Mouse (Mus musculus) skeletal muscle tissue, adult 2 months (tissue): ENCODE data around the gene Slco3a1.

Experiments used
- DNase-seq: peaks from one replicate; pipeline ENCODE4 v3.0.0-alpha.2; 2012; ENCODE audit warnings: low read depth, low spot score

Slco3a1 gene

DNA sequence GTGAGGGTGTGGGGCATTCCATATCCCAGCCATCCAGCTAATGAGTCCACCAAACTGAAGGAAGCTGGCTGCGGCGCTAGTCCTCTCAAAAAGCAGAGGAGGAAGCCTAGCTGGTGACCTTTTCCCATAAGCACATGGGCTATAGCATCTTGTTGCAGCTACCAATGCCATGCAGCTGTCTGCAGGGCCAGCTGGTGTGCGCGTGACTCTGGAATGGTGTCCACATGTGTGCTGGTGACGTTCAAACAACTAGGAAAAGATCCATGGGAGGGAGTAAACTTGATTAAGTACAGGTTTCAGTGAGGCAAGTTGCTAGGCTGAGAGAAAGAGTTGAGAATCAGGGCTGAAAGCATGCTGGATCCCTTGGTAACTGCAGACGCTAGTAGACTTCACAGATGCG lies 201.3 kb downstream of the Slco3a1 start:
- no peak for DNase-seq

DNA sequence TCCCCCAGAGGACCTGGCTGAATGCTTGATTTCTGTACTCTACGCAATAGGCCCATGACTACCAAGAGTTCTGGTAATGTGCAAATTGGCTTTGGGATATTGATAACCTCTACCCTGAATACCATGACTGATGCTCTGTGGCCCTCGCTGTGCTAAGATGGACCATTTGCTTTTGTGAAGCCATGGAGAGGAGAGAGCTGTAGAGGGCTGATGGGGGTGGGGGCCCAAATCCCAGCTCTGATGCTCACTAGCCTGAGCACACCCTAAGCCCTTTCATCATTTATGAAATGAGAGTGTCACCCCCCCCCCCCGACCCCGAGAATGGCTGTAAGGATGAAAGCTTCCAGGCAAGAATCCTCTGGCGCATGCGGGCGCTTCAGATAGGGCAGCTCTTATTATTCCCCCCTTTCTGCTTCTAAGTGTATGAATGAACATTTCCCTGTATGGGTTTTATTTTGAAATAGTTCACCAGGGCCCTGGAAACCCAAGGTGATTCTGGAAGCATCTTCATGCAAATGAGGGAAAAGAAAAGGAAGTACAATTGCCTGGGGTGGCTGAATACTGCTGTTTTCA lies 206.2 kb downstream of the Slco3a1 start:
- DNase-seq = no peak

DNA sequence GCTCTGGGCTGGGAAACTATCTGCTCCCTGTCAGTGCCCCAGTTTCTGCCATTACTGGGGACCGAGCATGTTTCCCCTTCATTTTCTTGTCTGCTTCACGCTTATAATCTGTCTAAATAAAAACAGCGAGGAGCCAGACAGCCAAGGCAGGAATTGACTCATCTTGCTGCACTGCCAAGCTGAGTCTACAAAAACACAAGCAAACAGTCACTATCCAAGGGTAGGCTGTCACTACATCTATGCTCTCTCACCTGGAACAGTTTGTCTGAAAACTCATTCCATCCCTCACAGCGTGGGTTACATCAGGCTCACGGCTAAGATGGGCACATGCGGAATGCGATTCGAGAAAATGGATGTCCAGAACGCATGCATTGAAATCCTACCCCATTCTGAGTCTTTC lies 207.6 kb downstream of the Slco3a1 start:
- no peak for DNase-seq

DNA sequence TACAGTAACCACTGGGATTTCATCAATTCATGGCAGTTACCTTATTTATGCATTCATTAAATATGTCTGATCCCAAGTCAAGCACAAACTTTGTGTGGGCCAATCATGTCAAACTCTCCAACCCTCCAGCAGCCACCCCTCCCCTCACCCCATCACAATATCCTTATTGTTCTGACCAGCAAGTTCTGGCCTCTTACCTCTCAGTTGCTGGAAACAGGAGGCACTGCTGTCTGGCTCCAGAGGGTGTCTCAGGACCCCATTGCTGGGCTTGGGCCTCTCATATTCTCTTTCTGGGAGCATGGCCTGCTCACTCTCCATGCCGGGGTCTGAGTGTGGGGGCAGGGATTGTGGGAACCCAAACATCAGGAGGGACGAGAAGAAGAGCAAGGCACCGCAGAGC lies 208.1 kb downstream of the Slco3a1 start:
- DNase-seq = no peak

DNA sequence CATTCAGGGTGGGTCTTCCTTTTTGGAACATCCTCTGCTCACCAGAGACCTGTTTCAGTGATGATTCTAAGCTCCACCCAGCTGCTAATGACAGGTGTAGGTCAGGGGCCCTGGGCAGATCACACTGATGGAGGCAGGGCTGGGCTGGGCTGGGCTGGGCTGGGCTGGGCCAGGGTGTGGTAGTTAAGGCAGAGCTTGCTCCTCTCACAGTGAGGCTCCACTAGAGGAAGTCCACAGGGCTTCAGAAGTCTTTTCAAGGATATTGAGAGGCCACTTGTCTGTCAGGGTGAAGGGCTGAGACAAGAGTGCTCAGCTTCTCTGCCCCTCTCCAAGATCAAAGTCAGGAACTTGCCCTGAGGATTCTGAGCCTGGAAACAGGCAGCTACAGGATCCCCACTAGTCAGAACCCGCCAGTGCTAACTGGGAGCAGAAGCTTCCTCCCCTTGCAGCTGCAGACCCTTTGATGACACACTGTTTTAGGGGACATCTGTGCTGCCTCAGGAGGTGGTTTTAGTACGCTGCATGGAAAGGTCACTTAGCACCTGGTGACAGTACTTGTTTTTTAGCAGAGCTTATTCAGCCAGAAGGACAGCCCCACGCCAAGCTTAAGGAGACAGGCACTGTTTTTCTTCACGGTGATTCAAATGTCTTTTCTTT lies 213.3 kb downstream of the Slco3a1 start:
- DNase-seq = no peak

DNA sequence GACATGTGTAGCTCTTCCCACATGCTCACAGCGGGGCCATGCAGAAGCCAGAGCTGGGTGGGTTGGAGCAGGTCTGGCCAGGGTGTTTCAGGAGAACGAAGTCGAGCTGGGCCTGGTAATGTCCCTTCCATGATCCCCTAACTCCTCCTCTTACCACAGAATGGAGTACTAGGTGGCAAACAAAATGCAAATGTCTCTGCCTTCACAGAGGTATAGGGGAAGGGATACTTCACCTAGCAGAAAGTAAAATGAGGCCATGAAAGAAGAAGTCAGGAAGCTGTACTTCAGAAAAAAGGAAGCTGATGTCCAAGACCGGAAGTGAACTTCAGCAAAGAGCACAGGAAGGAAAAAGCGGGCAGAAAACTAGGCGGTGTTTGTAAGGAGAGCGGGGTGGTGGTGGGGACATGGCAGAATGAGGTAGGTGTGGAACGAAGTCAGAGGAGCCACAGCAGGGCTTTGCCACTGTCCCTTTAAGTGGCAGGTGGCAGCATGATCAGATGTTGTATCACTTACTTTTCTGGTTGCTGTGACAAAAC lies 214.1 kb downstream of the Slco3a1 start:
- no peak for DNase-seq

DNA sequence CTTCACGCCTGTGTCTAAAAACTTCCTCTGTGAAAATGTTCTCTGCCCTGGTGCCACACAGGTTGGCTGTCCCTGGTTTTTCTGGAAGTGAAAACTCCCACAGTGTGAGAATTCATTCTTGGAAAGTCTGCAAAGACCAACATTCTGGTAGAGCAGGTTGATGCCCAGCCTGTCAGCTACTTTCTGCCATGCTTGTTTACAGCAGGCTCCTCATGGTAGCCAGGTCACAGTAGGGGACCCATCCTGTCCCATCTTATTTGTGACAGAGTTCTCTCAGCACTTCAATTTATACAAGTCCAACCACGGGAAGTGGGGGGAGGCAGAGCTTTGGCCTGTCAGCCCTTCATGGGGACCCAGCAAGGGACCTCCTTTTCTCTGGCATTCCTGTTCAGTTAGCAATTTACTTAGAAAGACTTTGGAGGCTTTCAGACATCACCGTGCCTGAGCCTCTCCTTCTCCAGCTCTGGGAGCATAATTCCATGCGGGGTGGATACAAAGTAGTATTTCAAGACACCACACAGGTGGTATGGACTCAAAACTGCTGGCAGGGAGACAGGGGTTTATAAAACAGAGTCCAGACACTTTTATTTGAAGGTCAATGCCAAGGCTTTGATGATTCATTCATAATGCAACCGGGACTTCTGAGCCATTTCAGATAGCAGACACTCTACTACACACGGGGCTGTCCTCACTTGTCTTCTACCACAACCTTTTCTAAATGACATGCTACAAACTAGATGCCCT lies 216.7 kb downstream of the Slco3a1 start:
- no peak for DNase-seq

DNA sequence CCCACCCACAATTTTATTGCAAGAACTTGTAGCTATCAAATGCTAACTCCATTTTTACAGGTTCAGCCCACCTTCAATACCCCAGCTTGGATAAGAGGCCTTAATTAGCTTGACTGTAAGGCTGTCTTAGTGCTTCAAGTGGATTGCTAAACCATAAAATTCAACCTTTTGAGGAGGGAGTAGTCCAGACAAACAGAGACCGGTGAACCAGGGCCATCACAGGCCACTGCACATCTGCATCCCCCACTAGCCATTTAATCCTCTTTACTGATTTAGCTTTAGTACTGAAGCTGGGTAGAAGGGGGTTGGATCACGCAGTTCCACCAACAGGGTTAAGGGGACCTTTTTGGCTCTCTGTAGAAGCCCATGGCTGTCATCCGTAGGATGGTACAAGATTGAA lies 222.3 kb downstream of the Slco3a1 start:
- no peak for DNase-seq

DNA sequence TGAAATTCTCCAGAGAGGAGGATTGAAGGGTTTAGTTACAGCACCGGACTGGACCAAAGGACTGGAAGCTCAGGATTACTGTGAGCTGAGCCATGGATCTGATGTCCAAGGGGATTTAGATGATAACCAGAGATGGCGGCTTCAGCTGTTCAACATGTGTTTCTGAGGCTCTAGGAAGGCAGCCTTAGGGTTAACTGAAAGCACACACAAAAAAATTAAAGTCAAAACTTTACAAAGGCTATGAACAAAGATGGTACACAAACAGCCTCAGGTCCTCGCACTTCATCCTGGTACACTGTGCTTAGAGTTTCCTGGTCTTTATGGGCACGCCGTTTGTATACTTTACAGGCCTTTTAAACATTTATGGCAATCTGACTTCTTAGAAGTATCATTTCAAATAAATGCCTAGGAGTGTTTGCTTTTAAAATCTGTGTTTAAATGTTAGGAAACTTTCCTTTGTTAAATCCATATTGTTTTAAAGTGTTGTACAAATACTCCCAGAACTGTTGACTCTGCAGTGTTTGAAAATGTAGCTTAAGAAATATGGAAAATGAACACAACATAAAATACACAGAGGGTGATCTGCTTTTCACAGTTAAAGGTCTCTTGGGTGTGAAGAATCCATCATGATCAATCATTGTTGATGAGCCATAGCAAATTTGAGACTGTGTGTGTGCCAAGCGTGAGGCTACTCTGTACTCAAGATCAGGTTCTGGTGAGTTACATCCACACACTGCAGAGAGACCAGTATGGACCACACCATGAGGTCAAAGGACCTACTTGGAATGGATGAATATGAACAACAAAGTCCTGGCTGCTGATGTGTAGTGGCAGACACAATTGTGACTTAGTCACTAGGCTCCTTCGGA lies 223.5 kb downstream of the Slco3a1 start:
- DNase-seq = no peak

DNA sequence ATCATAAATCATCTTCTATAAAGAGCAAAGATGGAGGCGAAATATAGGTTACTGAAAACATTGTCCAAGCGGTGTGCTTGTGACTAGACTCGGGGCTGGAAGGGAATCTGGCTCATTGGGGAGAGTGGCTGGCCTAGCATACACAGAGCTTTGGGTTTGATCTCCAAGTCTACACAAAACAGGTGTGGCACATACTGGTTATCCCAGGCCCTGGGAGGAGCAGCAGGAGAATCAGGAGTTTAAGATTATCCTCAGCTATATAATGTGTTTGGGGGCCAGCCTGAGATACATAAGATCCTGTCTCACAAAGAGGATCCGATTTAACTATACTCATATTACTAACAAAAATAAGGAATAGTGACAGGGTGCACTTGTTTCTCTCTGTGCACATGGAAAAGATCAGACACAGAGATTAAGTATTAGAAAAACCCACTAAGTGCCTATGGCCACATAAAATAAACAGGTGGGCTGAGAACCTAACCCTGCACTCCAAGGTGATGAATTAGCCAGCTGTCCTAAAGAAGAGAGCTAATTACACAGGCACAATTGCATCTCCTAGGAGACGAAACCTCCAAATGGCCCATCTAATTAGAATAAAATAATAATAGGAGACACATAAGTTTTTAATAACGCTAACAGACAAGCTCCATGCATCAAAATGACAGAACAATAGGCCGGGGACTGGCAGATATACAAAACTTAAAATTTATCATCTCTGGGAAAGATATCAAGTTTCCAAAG lies 224.3 kb downstream of the Slco3a1 start:
- DNase-seq = no peak

DNA sequence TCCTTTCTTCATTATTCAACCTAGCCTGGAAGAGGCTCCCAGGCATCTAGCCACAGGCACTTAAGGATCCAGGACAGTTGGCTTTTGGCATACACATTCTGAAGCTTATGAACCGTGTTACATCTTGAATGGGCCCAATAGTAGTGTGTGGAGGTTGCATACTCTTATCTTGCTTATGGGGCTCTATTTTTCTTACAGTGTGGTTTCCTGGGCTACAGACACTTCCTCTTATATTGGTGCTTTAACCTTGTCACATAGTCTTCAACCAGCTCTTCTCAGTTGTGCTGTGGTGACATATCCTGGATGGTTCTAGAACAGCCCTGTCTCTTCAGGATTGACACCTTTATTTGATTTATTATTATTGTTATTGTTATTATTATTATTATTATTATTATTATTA lies 225.6 kb downstream of the Slco3a1 start:
- DNase-seq = no peak

DNA sequence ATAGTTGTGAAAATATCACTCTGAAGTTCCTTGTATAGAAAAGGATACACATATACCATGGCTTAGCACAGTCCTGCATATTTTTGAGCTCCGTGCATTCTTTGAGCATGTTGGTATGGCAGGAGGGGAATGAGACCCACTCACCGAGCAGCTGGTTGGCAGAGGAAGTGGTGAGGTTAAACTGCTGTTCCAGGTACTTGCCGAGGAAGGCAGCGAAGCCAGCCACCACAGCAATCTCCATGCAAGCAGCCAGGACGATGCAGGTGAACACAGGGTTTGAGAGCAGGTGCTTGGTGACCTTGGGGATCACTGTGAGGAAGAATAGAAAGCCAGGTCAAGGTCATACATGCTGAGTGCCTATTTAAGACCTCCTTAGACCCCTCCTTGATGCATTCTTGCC lies 226.9 kb downstream of the Slco3a1 start:
- no peak for DNase-seq

DNA sequence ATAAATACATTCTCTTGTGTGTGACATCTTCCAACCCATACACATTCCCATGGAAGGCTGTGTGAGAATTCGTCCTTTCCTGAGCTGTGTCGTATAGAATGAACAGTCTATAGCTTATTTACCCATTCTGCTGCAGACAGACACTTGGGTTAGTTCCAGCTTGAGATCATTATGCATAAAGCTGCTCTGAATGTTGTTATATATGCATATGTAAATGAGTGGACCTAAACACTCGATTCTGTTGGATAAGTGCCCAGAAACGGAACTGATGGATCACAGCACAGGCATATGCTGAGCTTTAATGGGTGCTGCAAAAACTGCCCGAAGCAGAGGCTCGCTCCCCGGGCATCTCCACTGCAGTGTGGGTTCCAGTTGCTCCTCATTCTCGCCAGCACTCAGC lies 229.5 kb downstream of the Slco3a1 start:
- no peak for DNase-seq

DNA sequence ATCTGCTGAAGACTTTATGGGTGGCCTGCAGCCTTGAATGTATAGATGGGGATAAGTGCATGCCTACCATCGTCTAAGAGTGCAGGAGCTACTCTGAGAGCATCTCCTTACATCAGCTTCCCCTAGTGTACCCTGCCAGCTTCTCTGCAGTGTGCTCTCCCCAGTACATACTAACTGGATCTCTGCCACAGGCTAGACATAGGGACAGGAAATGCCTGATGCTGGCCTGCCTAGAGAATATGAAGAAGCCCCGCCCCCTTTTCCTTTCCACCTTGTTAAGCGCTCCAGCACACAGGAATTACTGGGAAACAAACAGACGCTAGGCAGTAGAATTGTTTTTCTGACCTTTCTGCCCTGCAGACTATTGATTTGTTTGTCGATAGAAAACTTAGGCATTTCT lies 230.9 kb downstream of the Slco3a1 start:
- DNase-seq = no peak

DNA sequence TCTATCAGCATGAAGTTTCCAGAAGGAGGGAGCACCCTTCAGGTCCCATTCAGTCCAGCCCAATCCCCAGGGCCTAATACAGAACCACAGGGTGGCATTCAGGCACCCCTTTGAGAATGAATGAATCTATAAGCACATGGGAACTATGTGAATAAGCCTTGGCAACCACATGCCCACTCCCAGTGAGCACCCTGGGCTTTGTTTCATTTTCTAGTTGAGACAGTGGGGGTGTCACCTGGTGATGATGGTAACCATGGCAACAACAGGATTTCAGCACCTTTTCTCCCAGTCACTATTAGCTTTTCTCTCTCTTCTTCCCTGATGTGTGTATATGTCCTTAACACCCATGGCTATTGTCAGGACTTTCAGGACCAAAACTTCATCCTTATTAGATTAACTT lies 231.4 kb downstream of the Slco3a1 start:
- no peak for DNase-seq

DNA sequence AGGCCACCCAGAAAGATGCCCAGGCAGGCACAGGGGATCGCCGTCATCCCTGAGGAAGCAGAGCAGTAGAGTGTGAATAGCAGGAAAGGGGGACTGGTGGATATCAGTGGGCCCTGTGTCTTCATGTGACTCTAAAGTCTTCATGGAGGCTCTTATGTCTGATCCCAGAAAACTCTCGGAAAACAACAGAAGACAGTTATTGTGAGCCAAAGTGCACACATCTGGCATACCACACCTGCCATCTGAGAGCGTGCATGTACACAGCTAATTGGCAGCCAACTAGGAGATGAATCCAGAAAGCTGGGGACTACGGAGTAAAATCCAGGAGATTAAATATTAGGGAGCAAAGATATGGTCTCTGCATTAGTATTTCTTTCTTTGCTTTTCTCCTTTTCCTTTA lies 233.9 kb downstream of the Slco3a1 start:
- DNase-seq = no peak

DNA sequence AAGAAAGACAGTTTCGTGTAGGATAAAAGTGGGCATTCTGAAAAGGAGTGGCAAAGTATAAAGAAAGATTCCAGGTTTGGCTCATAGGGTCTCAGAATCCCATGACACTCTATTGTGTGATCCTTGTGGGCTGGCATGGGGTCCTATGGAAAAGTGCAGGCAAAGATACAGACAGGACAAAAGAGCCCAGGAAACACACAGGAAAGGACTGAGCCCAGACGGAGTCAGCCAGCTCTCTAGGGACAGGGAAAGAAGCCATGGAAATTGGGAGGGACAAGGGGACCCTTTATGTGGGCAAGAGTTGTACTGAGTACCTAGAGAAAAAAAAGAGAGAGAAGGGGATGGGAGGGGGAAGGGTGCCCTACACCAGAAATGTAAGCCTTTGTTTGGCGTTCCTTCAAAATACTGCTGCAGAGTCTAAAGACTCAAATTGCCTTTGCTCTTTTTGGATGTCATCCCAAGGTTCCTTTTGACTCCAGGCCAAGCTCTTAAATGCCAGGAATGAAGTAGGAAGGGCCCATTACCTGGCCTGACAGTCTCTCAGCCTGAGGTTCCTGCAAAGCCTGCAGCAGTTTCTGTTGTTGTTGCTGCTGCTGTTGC lies 238.6 kb downstream of the Slco3a1 start:
- peak; percentile 21 for DNase-seq

DNA sequence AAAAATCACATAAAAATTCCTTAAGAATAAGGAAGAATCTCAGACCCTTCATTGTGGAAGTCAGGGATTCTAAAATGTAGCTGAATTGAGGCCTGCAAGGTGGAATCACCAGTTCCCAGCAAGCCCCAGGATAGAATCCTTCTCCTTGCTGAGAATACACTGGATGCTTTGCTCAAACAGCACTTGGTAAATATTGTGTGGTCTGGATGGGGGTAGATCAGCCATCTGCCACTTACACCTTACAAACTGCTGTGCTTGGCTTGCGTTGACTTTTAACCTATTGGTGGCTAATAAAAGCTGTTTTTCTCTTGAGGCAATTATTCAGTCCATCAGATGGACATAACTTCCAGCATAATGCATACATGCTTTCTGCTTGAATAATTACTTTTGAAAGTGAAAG lies 240.3 kb downstream of the Slco3a1 start:
- DNase-seq = no peak

DNA sequence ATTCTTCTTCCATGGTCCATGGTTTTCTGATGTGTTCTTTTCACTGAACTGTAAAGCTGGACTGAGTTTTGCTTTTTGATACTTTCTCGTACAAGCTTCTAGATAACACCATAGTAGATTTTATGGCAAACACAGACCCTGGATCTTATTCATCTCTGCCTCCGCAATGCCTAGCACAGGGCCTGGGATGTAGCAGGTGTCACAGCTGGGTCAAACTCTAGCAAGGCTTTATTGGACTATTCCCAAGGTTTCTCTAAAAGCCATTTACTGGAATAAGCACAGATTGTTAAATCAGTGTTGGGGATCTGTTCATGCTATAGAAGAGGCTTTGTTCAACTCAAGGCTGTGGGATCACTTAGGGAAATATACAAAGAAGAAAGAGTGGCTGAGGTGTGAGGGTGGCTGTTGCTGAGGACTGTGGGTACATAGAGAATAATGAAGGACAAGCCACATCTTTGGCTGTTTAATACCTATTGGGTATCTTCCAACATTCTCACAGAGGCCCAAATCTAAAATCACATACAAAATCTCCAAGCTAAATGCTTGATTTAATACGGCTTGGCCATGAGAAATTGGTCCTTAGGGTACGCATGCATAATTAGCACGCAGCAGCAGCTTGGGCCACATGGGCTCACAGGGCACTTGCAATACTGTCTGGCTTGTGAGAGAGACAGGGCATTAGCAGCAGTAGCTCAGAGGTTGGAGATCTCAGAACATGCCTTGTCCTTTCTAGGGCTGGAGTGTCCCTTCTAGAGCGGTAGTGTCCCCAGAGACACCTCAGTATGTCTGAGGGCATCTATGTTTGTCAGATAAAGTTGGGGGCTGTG lies 241.1 kb downstream of the Slco3a1 start:
- DNase-seq = no peak

DNA sequence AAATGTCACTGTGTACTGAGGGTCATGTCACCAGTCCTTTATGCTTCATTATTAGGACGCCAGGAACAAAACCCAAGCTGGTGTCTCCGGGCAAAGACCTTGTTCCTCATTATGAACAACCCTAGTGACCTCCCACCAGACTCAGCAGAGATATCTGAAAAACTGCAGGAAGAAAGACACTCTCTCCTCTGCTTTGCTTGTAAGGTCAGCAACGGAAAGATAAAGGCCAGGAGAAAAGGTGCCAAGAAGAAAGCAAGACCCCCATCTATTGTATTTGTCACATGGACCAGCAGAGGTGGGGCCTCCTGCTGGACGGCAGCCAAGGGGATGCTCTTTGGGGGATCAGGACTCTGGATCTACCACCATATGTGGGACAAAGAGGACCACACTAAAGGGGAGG lies 243.0 kb downstream of the Slco3a1 start:
- no peak for DNase-seq
